Mouse (Mus musculus) midbrain, embryonic 16.5 days (tissue): ENCODE measurements around the gene Pald1. TPM values are rescaled to one million over a fixed set of nuclear protein-coding genes. Genes with fewer than 3 reads are reported as not detected.
A peak's percentile ranks its signal among the peaks of the same experiment; 100 is the strongest.

ENCODE experiments used
- ATAC-seq: fragments of 200-750 bp; cut with Nextera tagmentation; 2 replicates; pipeline ENCODE4 v1.8.0; 2017; ENCODE audit warnings: moderate TSS enrichment
- H3K27ac ChIP-seq: fragments of 300-500 bp; sonication (generic); 2 replicates; pipeline ENCODE4 v1.5.1; 2014; ENCODE audit warnings: mild to moderate bottlenecking, low read length, mixed read lengths
- H3K27me3 ChIP-seq: fragments of 300-500 bp; sonication (generic); 2 replicates; pipeline ENCODE4 v1.6.1; 2014; ENCODE audit warnings: low read depth, low read length, mixed read lengths; ENCODE audit not compliant: control insufficient read depth, insufficient read depth
- H3K36me3 ChIP-seq: fragments of 300-500 bp; sonication (generic); 2 replicates; pipeline ENCODE4 v1.6.1; 2014; ENCODE audit warnings: mild to moderate bottlenecking, low read length, moderate library complexity, mixed read lengths; ENCODE audit not compliant: control insufficient read depth, insufficient read depth
- H3K4me1 ChIP-seq: fragments of 300-500 bp; sonication (generic); 2 replicates; pipeline ENCODE4 v1.6.1; 2014; ENCODE audit warnings: mild to moderate bottlenecking, low read length, mixed read lengths; ENCODE audit not compliant: control insufficient read depth, insufficient read depth
- H3K4me2 ChIP-seq: fragments of 300-500 bp; sonication (generic); 2 replicates; pipeline ENCODE4 v1.6.1; 2014; ENCODE audit warnings: mild to moderate bottlenecking, low read length, mixed read lengths
- H3K4me3 ChIP-seq: fragments of 300-500 bp; sonication (generic); 2 replicates; pipeline ENCODE4 v1.5.1; 2014; ENCODE audit warnings: low read depth, mild to moderate bottlenecking, low read length, moderate library complexity, mixed read lengths
- H3K9ac ChIP-seq: fragments of 300-500 bp; sonication (generic); 2 replicates; pipeline ENCODE4 v1.6.1; 2014; ENCODE audit warnings: low read depth, low read length, mixed read lengths
- H3K9me3 ChIP-seq: fragments of 300-500 bp; sonication (generic); replicated peaks from 2 replicates; pipeline ENCODE4 v1.6.1; 2014; ENCODE audit warnings: mild to moderate bottlenecking, low read length, mixed read lengths; ENCODE audit not compliant: control insufficient read depth, poor library complexity, severe bottlenecking
- WGBS: fragments of 180-500 bp; shearing (Covaris S2); extraction: QIAGEN DNeasy Blood & Tissue Kit; methylation state at CpG from one replicate; pipeline ENCODE4 v1.1.7; 2014; 5-methylcytosine and 5-hydroxymethylcytosine counted together
- polyA plus RNA-seq: library from polyadenylated mRNA; unstranded; fragments of >200 nt; fragmentation: Nextera tagmentation; extraction: Ambion mirVana; gene quantifications from 2 replicates; pipeline ENCODE4 v1.2.1, GENCODE M21; 2015

The Pald1 gene
- polyA plus RNA-seq, 1 experiment from 2014 or later, result 20.6 TPM

GRCm38 (mm10) chr10:61284309-61284708, 99.0 kb downstream of the Pald1 start:
- Histone ChIP-seq H3K27me3 (no peaks in the 10 kb centered on the region), H3K36me3 (no peaks in the 10 kb centered on the region), H3K9ac (no peak overlapping the region), H3K9me3 (no peaks in the 10 kb centered on the region), H3K27ac (no peak overlapping the region), H3K4me1 (no peaks in the 10 kb centered on the region), H3K4me2 (no peak overlapping the region), H3K4me3 (no peak overlapping the region)
- 88% methylated on average over 4 of the region's 4 CpGs for WGBS
- ATAC-seq, result no peak

- Histone ChIP-seq H3K4me1 (no peaks in the 10 kb centered on the region), H3K27ac (no peak overlapping the region), H3K4me2 (no peak overlapping the region), H3K9me3 (no peaks in the 10 kb centered on the region), H3K4me3 (no peak overlapping the region), H3K9ac (no peak overlapping the region), H3K36me3 (no peaks in the 10 kb centered on the region), H3K27me3 (no peaks in the 10 kb centered on the region)
- ATAC-seq, result no peak
- whole genome bisulfite sequencing, result 85% methylated on average over 5 of the region's 5 CpGs
Measured at GRCm38 (mm10) chr10:61281115-61281514, 102.2 kb downstream of the Pald1 start.

GRCm38 (mm10) chr10:61277918-61278674, 105.2 kb downstream of the Pald1 start:
- Histone ChIP-seq H3K9ac (no peak overlapping the region), H3K4me2 (no peak overlapping the region), H3K27me3 (peaks cover 15% of the 10 kb centered on the region), H3K36me3 (no peaks in the 10 kb centered on the region), H3K4me1 (peaks cover 6% of the 10 kb centered on the region; the same call in 1 of the 2 replicates), H3K4me3 (no peak overlapping the region), H3K9me3 (no peaks in the 10 kb centered on the region), H3K27ac (no peak overlapping the region)
- 64% methylated on average over 14 of the region's 14 CpGs for WGBS
- ATAC-seq, result no peak

GRCm38 (mm10) chr10:61277051-61277450, 106.3 kb downstream of the Pald1 start:
- no peak overlapping the region for H3K4me3 ChIP-seq
- H3K9ac ChIP-seq, result no peak overlapping the region
- H3K4me2 ChIP-seq, result no peak overlapping the region
- peaks cover 6% of the 10 kb centered on the region; the same call in 1 of the 2 replicates for H3K4me1 ChIP-seq
- H3K27me3 ChIP-seq, result peaks cover 17% of the 10 kb centered on the region
- H3K36me3 ChIP-seq, result no peaks in the 10 kb centered on the region
- WGBS, result 92% methylated on average over 6 of the region's 6 CpGs
- H3K27ac ChIP-seq, result no peak overlapping the region
- no peak for ATAC-seq
- H3K9me3 ChIP-seq, result no peaks in the 10 kb centered on the region

GRCm38 (mm10) chr10:61275669-61276110, 107.6 kb downstream of the Pald1 start:
- no peak for ATAC-seq
- Histone ChIP-seq H3K36me3 (no peaks in the 10 kb centered on the region), H3K4me2 (no peak overlapping the region), H3K9me3 (no peaks in the 10 kb centered on the region), H3K4me3 (no peak overlapping the region), H3K4me1 (peaks cover 6% of the 10 kb centered on the region; the same call in 1 of the 2 replicates), H3K9ac (no peak overlapping the region), H3K27me3 (peaks cover 17% of the 10 kb centered on the region), H3K27ac (no peak overlapping the region)
- 5% methylated on average over 5 of the region's 5 CpGs for WGBS

- H3K4me1 ChIP-seq, result peaks cover 6% of the 10 kb centered on the region; the same call in 1 of the 2 replicates
- ATAC-seq, result no peak
- H3K4me2 ChIP-seq, result no peak overlapping the region
- no peak overlapping the region for H3K4me3 ChIP-seq
- no peak overlapping the region for H3K9ac ChIP-seq
- WGBS, result 68% methylated on average over 2 of the region's 2 CpGs
- no peaks in the 10 kb centered on the region for H3K9me3 ChIP-seq
- no peaks in the 10 kb centered on the region for H3K36me3 ChIP-seq
- peaks cover 17% of the 10 kb centered on the region for H3K27me3 ChIP-seq
- no peak overlapping the region for H3K27ac ChIP-seq
Measured at GRCm38 (mm10) chr10:61274532-61274931, 108.8 kb downstream of the Pald1 start.

- no peaks in the 10 kb centered on the region for H3K9me3 ChIP-seq
- ATAC-seq, result no peak
- H3K4me1 ChIP-seq, result peaks cover 6% of the 10 kb centered on the region; the same call in 1 of the 2 replicates
- H3K9ac ChIP-seq, result peak overlapping the region; percentile 67; the same call in 1 of the 2 replicates
- 55% methylated on average over 7 of the region's 7 CpGs for WGBS
- H3K27ac ChIP-seq, result no peak overlapping the region
- H3K4me3 ChIP-seq, result peak overlapping the region; percentile 56; the same call in 1 of the 2 replicates
- H3K36me3 ChIP-seq, result no peaks in the 10 kb centered on the region
- peak overlapping the region; percentile 97 for H3K4me2 ChIP-seq
- peaks cover 17% of the 10 kb centered on the region for H3K27me3 ChIP-seq
Measured at GRCm38 (mm10) chr10:61273844-61274215, 109.5 kb downstream of the Pald1 start.

GRCm38 (mm10) chr10:61273081-61273843, 110.1 kb downstream of the Pald1 start, which contains the start of gene Adamts14:
Gene Adamts14 (minus strand): TSS chr10:61273438.
- ATAC-seq, result peak; percentile 73
- H3K4me2 ChIP-seq, result peak within 1 kb of the TSS; percentile 97
- no peaks in the 10 kb centered on the region for H3K9me3 ChIP-seq
- peak within 1 kb of the TSS; percentile 67 for H3K9ac ChIP-seq
- H3K4me1 ChIP-seq, result peaks cover 6% of the 10 kb centered on the region; the same call in 1 of the 2 replicates
- peaks cover 17% of the 10 kb centered on the region for H3K27me3 ChIP-seq
- H3K27ac ChIP-seq, result no peak within 1 kb of the TSS
- peak within 1 kb of the TSS; percentile 56 for H3K4me3 ChIP-seq
- no peaks in the 10 kb centered on the region for H3K36me3 ChIP-seq
- WGBS, result under 1% methylated on average over 40 of the region's 75 CpGs
